Mouse (Mus musculus) CD8-positive naive resting alpha-beta T cell, adult 57 days (primary cell): ENCODE measurements around the gene Raly. TPM values are rescaled to one million over a fixed set of nuclear protein-coding genes. Genes with fewer than 3 reads are reported as not detected.

ENCODE experiments used
- total RNA-seq: library from RNA; stranded (reverse); gene quantifications from one replicate; pipeline ENCODE4 v1.2.4, GENCODE M21; 2023

Raly gene
- 220 TPM for total RNA-seq

DNA sequence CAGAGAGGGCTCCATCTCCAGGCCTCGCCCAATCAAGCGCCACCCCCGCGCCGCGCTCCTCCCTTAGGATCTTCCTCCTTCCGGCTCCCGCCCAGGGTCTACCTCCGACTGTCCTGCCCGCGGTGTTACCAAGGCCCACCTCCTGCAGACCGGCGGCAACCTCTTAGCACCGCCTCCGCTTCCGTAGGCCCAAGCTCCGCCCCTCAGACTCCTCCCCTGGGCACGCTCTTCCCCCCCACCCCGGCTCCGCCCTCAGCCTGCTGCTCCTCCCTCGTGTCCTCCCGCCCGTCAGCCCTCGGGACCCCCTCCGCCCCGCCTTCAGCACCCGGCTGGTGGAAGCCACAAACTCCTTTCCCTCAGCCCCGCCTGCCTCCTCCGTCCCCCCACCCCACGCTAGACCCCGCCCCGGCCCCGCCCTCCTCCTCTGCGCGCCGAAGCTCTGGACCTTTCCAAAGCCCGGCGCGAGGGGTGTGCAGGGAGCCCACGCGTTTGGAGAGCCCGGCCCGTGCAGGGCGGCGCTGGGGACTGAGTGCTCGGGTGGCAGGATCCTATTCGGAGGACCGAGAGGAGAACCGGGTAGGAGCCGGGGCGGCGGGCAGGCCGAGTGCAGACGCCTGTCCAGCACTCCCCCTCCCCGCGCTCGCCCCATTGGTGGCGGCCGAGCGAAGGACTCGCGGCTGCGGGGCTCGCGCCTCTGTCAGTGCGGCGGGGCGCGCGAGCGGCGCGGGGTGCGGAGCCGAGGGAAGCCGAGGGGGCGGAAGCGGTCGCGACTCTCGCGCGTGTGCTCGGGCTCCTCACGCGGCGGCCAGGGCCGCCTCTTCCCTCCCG lies at the start of gene Raly, which contains the start of gene a:
Gene Raly, plus strand, starts transcription at position 441 of the 828 bp plus-strand sequence.
Gene a, plus strand, starts transcription at position 747 of the 828 bp plus-strand sequence.

DNA sequence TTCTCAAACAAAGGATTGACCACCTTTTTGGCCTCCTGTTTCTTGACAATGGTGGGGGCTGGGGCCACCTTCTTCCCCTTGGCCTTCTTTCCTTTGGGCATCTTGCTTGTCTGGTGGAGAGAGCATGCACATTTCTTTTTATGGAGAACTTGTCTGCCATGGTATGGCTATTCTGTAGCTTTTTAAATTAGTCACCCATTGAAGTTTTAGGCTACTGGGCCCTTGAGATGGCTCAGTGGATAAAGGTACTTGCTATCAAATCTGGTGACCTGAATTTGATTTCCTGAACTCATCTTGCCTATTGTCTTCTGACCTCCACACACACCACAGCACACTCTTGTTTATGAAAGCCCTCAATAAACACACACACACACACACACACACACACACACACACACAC lies 21.0 kb upstream of the Raly start, which contains the start of gene Gm14214:
Gene Gm14214, minus strand, starts transcription at position 101 of the 400 bp plus-strand sequence.

DNA sequence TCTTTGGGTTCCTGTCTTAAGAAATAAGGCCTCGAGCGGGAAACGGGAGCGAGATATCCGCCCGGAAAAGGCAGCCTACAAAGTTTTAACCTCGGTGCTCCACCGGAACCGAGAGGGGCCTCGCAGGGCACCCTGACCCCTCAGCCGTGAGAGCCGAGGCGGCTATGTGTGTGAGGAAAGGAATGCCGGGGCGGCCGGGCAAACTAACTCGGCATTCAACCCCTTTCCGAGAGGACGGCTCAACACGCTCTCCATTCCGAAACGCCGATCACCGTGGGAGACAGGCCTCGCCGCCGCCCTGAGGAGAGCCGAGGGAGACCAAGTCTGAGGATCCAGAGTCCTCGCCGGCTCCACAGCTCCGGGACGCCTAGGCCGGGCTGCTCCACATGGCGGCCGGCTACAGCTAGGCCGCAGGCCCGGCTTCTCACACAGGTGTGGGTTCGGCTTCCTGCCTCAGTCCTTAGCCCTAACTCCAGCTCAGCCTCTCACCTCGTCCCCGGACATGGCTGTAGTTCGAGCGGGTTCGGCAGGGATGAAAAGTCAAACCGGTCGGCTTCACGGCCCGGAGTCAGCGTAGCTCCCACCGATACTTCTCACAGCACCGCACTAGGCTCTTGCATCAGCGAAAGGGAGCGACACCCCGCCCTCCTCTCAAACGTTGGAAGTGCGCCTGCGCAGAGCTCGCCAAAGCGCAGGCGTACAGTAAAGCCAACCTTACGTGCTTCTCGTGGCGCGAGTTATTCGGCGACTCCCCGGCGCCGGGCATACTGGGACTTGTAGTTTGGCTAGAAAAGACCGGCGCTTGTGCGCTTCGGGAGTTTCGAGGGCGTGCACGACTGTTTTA lies 101.5 kb downstream of the Raly start, which contains the start of gene Eif2s2:
Gene Eif2s2, minus strand, starts transcription at position 735 of the 844 bp plus-strand sequence.

Other genes starting within 250 kb of the Raly start
- 0.80 TPM for gene 1700003F12Rik, start 244.0 kb upstream of the Raly start, total RNA-seq
- 1.8 TPM for gene Actl10, start 239.3 kb upstream of the Raly start, total RNA-seq
- gene Necab3, start 232.2 kb upstream of the Raly start, total RNA-seq: 1.0 TPM
- 1.8 TPM for gene E2f1, start 221.2 kb upstream of the Raly start, total RNA-seq
- 10.6 TPM for gene Pxmp4, start 187.4 kb upstream of the Raly start, total RNA-seq
- 7.7 TPM for gene Zfp341, start 177.8 kb upstream of the Raly start, total RNA-seq
- not detected for gene 4930519P11Rik, start 177.7 kb upstream of the Raly start, total RNA-seq
- 152 TPM for gene Chmp4b, start 139.4 kb upstream of the Raly start, total RNA-seq
- gene Gm14214, start 21.1 kb upstream of the Raly start, total RNA-seq: not detected
- not detected for gene a, start 306 bp downstream of the Raly start, total RNA-seq
- gene Eif2s2, start 101.8 kb downstream of the Raly start, total RNA-seq: 86.9 TPM
- gene Gm14226, start 227.2 kb downstream of the Raly start, total RNA-seq: not detected